Mouse (Mus musculus) forelimb bud, embryonic 11.5 days (tissue): ENCODE measurements around the gene Nrxn1.
"Not testable (repeated sequence)": the region's sequence is repeated elsewhere in the genome, so short reads cannot be mapped to it uniquely, and the experiment has no call there.

Experiments used
- DNase-seq: peaks from one replicate; pipeline ENCODE4 v3.0.0-alpha.2; 2012; ENCODE audit warnings: low read depth, low spot score

Nrxn1 gene

GRCm38 (mm10) chr17:90272225-90272624 lies 820.6 kb downstream of the Nrxn1 start:
- no peak for DNase-seq

- DNase-seq: no peak
Measured at GRCm38 (mm10) chr17:90271165-90271564, 821.7 kb downstream of the Nrxn1 start.

GRCm38 (mm10) chr17:90269143-90269542 lies 823.7 kb downstream of the Nrxn1 start:
- no peak for DNase-seq

- no peak for DNase-seq
Measured at GRCm38 (mm10) chr17:90253451-90254131, 839.3 kb downstream of the Nrxn1 start.

- no peak for DNase-seq
Measured at GRCm38 (mm10) chr17:90252196-90252595, 840.7 kb downstream of the Nrxn1 start.

GRCm38 (mm10) chr17:90247071-90247849 lies 845.6 kb downstream of the Nrxn1 start:
- DNase-seq: no peak

GRCm38 (mm10) chr17:90244339-90244738 lies 848.5 kb downstream of the Nrxn1 start:
- no peak for DNase-seq

- no peak for DNase-seq
Measured at GRCm38 (mm10) chr17:90238964-90239363, 853.9 kb downstream of the Nrxn1 start.

- DNase-seq: no peak
Measured at GRCm38 (mm10) chr17:90238517-90238916, 854.4 kb downstream of the Nrxn1 start.

- not testable (repeated sequence) for DNase-seq
Measured at GRCm38 (mm10) chr17:90235674-90236073, 857.2 kb downstream of the Nrxn1 start.

- DNase-seq: no peak
Measured at GRCm38 (mm10) chr17:90234806-90235205, 858.1 kb downstream of the Nrxn1 start.

- no peak for DNase-seq
Measured at GRCm38 (mm10) chr17:90208547-90208946, 884.3 kb downstream of the Nrxn1 start.

- no peak for DNase-seq
Measured at GRCm38 (mm10) chr17:90207617-90208016, 885.3 kb downstream of the Nrxn1 start.

- no peak for DNase-seq
Measured at GRCm38 (mm10) chr17:90203993-90204392, 888.9 kb downstream of the Nrxn1 start.

- no peak for DNase-seq
Measured at GRCm38 (mm10) chr17:90202785-90203184, 890.1 kb downstream of the Nrxn1 start.

GRCm38 (mm10) chr17:90196772-90197171 lies 896.1 kb downstream of the Nrxn1 start:
- DNase-seq: no peak

- DNase-seq: peak; percentile 5
Measured at GRCm38 (mm10) chr17:90141602-90142001, 951.3 kb downstream of the Nrxn1 start.

GRCm38 (mm10) chr17:90130836-90131235 lies 962.0 kb downstream of the Nrxn1 start:
- no peak for DNase-seq

- DNase-seq: no peak
Measured at GRCm38 (mm10) chr17:90129183-90129582, 963.7 kb downstream of the Nrxn1 start.

- no peak for DNase-seq
Measured at GRCm38 (mm10) chr17:90127561-90127960, 965.3 kb downstream of the Nrxn1 start.

- no peak for DNase-seq
Measured at GRCm38 (mm10) chr17:90122796-90123481, 969.9 kb downstream of the Nrxn1 start.

- no peak for DNase-seq
Measured at GRCm38 (mm10) chr17:90116241-90116640, 976.6 kb downstream of the Nrxn1 start.
